Comparison of ENCODE assay signal across 22 mouse cellular contexts in the genomic region with DNA sequence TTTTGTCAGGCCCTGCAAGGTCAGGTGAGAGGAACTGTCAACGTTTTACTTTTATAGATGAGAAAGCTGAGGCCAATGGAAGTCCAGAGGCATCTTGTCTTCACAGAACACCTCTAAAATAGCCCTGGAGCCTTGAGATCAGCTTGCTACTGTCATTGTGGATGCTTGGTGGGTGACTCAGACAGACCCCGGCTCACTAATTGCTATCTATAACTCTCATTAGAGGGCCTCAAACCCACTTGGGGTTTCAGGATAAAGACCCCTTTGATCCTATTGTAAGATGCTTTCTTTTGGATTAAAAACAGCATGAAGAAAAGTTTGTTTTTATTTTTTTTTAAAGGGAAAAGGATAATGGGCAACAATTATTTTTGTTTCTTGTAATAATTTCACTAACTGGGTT. TPM values are rescaled to one million over a fixed set of nuclear protein-coding genes. Genes with fewer than 3 reads are reported as not detected.
DNase-seq lines count a peak whose midpoint lies in the region; ATAC-seq and TF ChIP-seq lines count a peak whose summit lies in the region.
"Had no signal": no experiment of that assay in that cellular context is flagged by ENCODE, and none has a peak within 500 bp of the region (broad histone marks: within the 10 kb centered on the region; RNA-seq: fewer than 3 reads in every experiment).

No protein-coding gene starts in this region.

- H3K27ac ChIP-seq in forebrain, embryonic 12.5 days: peak overlapping the region; percentile 65; the same call in 1 of the 2 replicates
- H3K27ac ChIP-seq in forebrain, embryonic 11.5 days (ENCODE audit: low read depth, low read length): no peak overlapping the region
- peak overlapping the region; percentile 25 for H3K27ac ChIP-seq in hindbrain, embryonic 13.5 days
- H3K27ac ChIP-seq in hindbrain, postnatal 0 days: no peak overlapping the region
- peak overlapping the region; percentile 76 for H3K27ac ChIP-seq in neural tube, embryonic 13.5 days (replicated peaks)
- H3K27ac ChIP-seq: intestine, embryonic 15.5 days had no signal

- H3K9ac ChIP-seq in forebrain, embryonic 12.5 days: no peak overlapping the region
- no peak overlapping the region for H3K9ac ChIP-seq in forebrain, embryonic 11.5 days (ENCODE audit: low read length)
- no peak overlapping the region for H3K9ac ChIP-seq in hindbrain, embryonic 13.5 days
- no peak overlapping the region for H3K9ac ChIP-seq in hindbrain, postnatal 0 days (replicated peaks; ENCODE audit: low read length)
- H3K9ac ChIP-seq in neural tube, embryonic 13.5 days: no peak overlapping the region
- H3K9ac ChIP-seq: intestine, embryonic 15.5 days had no signal

- H3K27me3 ChIP-seq in forebrain, embryonic 12.5 days: peaks cover 18% of the 10 kb centered on the region
- H3K27me3 ChIP-seq in forebrain, embryonic 11.5 days (ENCODE audit: control insufficient read depth, insufficient read depth, low read length): no peaks in the 10 kb centered on the region
- 0 out of 2 replicates have a peak, but pooled peaks cover 5% of the 10 kb centered on the region for H3K27me3 ChIP-seq in hindbrain, embryonic 13.5 days
- no peaks in the 10 kb centered on the region for H3K27me3 ChIP-seq in hindbrain, postnatal 0 days (ENCODE audit: insufficient read depth, low read length)
- no peaks in the 10 kb centered on the region; the same call in 1 of the 2 replicates for H3K27me3 ChIP-seq in neural tube, embryonic 13.5 days

- 21% methylated on average over 2 of the region's 2 CpGs for WGBS in forebrain, embryonic 12.5 days
- WGBS in forebrain, embryonic 11.5 days: 32% methylated on average over 2 of the region's 2 CpGs
- WGBS in hindbrain, embryonic 13.5 days: 46% methylated on average over 2 of the region's 2 CpGs
- WGBS in hindbrain, postnatal 0 days: 39% methylated on average over 2 of the region's 2 CpGs
- WGBS in neural tube, embryonic 13.5 days: 23% methylated on average over 2 of the region's 2 CpGs

- H3K4me2 ChIP-seq in forebrain, embryonic 12.5 days: no peak overlapping the region
- no peak overlapping the region for H3K4me2 ChIP-seq in forebrain, embryonic 11.5 days (ENCODE audit: low read depth, low read length, severe bottlenecking)
- H3K4me2 ChIP-seq in hindbrain, embryonic 13.5 days: no peak overlapping the region
- H3K4me2 ChIP-seq in hindbrain, postnatal 0 days (ENCODE audit: low read depth, low read length): no peak overlapping the region
- no peak overlapping the region for H3K4me2 ChIP-seq in neural tube, embryonic 13.5 days
- H3K4me2 ChIP-seq: heart, embryonic 11.5 days; intestine, embryonic 15.5 days; liver, embryonic 11.5 days had no signal

- DNase-seq in forebrain, embryonic 11.5 days (ENCODE audit: low spot score): no peak
- no peak for DNase-seq in hindbrain, postnatal 0 days (ENCODE audit: low spot score)
- no peak for DNase-seq in neural tube, embryonic 10.5 days (ENCODE audit: extremely low spot score, low spot score)
- DNase-seq in adrenal gland, adult (ENCODE audit: inconsistent age in 2 of 2, low spot score in 1 of 2): no peak
- no peak for DNase-seq in spleen, adult 18-20 months
- DNase-seq: adrenal gland, postnatal 10 days; cerebellum, adult 11 months; gastrocnemius, postnatal 36 days; kidney, adult 9 months; kidney, postnatal 25 days; lung, adult 18-20 months; lung, postnatal 14 days; right cerebral cortex, postnatal 4 days; thymus, postnatal 25 days had no signal

- no peaks in the 10 kb centered on the region for H3K9me3 ChIP-seq in forebrain, embryonic 12.5 days
- no peaks in the 10 kb centered on the region for H3K9me3 ChIP-seq in forebrain, embryonic 11.5 days (ENCODE audit: control insufficient read depth, low read length)
- H3K9me3 ChIP-seq in hindbrain, embryonic 13.5 days: no peaks in the 10 kb centered on the region
- H3K9me3 ChIP-seq in hindbrain, postnatal 0 days (ENCODE audit: low read length): no peaks in the 10 kb centered on the region
- no peaks in the 10 kb centered on the region for H3K9me3 ChIP-seq in neural tube, embryonic 13.5 days
- H3K9me3 ChIP-seq: intestine, embryonic 15.5 days; megakaryocyte, embryonic 14.5 days had no signal

- no peak overlapping the region for H3K4me3 ChIP-seq in forebrain, embryonic 12.5 days (replicated peaks)
- H3K4me3 ChIP-seq in forebrain, embryonic 11.5 days (ENCODE audit: low read depth, low read length): no peak overlapping the region
- no peak overlapping the region for H3K4me3 ChIP-seq in hindbrain, embryonic 13.5 days
- no peak overlapping the region for H3K4me3 ChIP-seq in hindbrain, postnatal 0 days (ENCODE audit: low read length)
- H3K4me3 ChIP-seq in neural tube, embryonic 13.5 days: no peak overlapping the region
- H3K4me3 ChIP-seq: intestine, embryonic 15.5 days; megakaryocyte, embryonic 14.5 days had no signal

- H3K36me3 ChIP-seq in forebrain, embryonic 12.5 days (replicated peaks): 0 out of 2 replicates have a peak, but pooled peaks cover 4% of the 10 kb centered on the region
- no peaks in the 10 kb centered on the region for H3K36me3 ChIP-seq in forebrain, embryonic 11.5 days (ENCODE audit: control insufficient read depth, insufficient read depth, low read length)
- H3K36me3 ChIP-seq in hindbrain, embryonic 13.5 days: peaks cover 42% of the 10 kb centered on the region
- H3K36me3 ChIP-seq in hindbrain, postnatal 0 days (ENCODE audit: insufficient read depth, low read length): peaks cover 24% of the 10 kb centered on the region
- peaks cover 24% of the 10 kb centered on the region for H3K36me3 ChIP-seq in neural tube, embryonic 13.5 days
- H3K36me3 ChIP-seq: intestine, embryonic 15.5 days had no signal

- no peak for TF ChIP-seq CTCF in hindbrain, postnatal 0 days (IDR thresholded peaks at IDR 0.05; ENCODE audit: low read depth)

- H3K4me1 ChIP-seq in forebrain, embryonic 12.5 days: peaks cover 36% of the 10 kb centered on the region
- peaks cover 13% of the 10 kb centered on the region for H3K4me1 ChIP-seq in forebrain, embryonic 11.5 days (replicated peaks; ENCODE audit: control insufficient read depth, insufficient read depth, low read length)
- peaks cover 38% of the 10 kb centered on the region for H3K4me1 ChIP-seq in hindbrain, embryonic 13.5 days (replicated peaks)
- H3K4me1 ChIP-seq in hindbrain, postnatal 0 days (ENCODE audit: insufficient read depth, low read length): peaks cover 6% of the 10 kb centered on the region; the same call in 1 of the 2 replicates
- peaks cover 55% of the 10 kb centered on the region for H3K4me1 ChIP-seq in neural tube, embryonic 13.5 days (replicated peaks)

- no peak for ATAC-seq in forebrain, embryonic 12.5 days (ENCODE audit: low FRiP score)
- no peak for ATAC-seq in forebrain, embryonic 11.5 days (replicated peaks; ENCODE audit: low FRiP score)
- no peak for ATAC-seq in hindbrain, embryonic 13.5 days (ENCODE audit: low FRiP score)
- no peak for ATAC-seq in hindbrain, postnatal 0 days
- ATAC-seq in neural tube, embryonic 13.5 days (ENCODE audit: low read depth): no peak
- ATAC-seq: intestine, embryonic 15.5 days; Patski had no signal

RNA-seq across cellular contexts. Expression of gene Sec13, which starts 58.4 kb away (rescaled TPM):
- 230 and 237 TPM in 2 replicates for polyA plus RNA-seq in forebrain, embryonic 12.5 days (2016; fragmentation: Nextera tagmentation; extraction: Ambion mirVana)
- polyA plus RNA-seq in forebrain, embryonic 11.5 days (2014; fragmentation: Nextera tagmentation; extraction: Ambion mirVana): 248 and 282 TPM in 2 replicates
- 216 and 218 TPM in 2 replicates for polyA plus RNA-seq in hindbrain, embryonic 13.5 days (2015; fragmentation: Nextera tagmentation; extraction: Ambion mirVana)
- total RNA-seq in hindbrain, postnatal 0 days (2014; rRNA removed): 129 and 141 TPM in 2 replicates
- 171 and 174 TPM in 2 replicates for polyA plus RNA-seq in hindbrain, postnatal 0 days (2015; fragmentation: Nextera tagmentation; extraction: Ambion mirVana)
- 218 and 236 TPM in 2 replicates for polyA plus RNA-seq in neural tube, embryonic 13.5 days (2015; fragmentation: Nextera tagmentation; extraction: Ambion mirVana)

Comparison
In these comparisons a context has a peak if more than half of its experiments do, and no peak if none do; other contexts are left out.
1. H3K27ac ChIP-seq: peak in forebrain, embryonic 12.5 days (single experiment), hindbrain, embryonic 13.5 days (single experiment) and neural tube, embryonic 13.5 days (single experiment); none in forebrain, embryonic 11.5 days (single experiment) and hindbrain, postnatal 0 days (single experiment).